Mouse (Mus musculus): ENCODE data around the gene Kcnh2.

DNA sequence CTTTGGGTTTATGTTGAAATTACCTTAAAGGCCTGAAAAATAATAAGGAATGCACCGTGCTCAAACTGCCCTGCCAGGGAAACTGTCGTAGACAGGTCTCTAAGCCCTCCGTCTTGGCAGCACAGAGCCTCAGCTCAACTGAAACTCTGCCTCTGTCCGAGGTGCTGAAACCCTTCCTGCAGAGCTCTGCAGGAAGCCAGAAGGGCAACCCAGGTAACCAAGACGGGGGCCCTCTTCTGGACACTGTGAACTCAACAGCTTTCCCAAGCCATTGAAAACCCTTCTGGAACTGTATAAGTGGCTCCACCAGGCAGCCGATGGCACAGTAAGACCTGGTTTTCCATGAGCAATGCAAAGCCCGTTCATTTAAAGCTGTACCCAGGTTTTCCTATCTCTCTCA is 6.1 kb upstream of the Kcnh2 start:
- TF ChIP-seq CTCF (IDR thresholded peaks at IDR 0.05; ENCODE audit: extremely low read depth, insufficient read depth, insufficient read length, insufficient replicate concordance) (peak; percentile 33; the same call in 1 of the 2 replicates), POLR2A (IDR thresholded peaks at IDR 0.05; ENCODE audit: low read depth, low read length) (no peak)

Measured in spleen, adult 2 months (tissue).